Mouse (Mus musculus) heart, embryonic 14.5 days (tissue): Measurements from ENCODE around the gene Tmod3. TPM values are rescaled to one million over a fixed set of nuclear protein-coding genes. Genes with fewer than 3 reads are reported as not detected.

Experiments used
- ATAC-seq: fragments of 200-750 bp; cut with Nextera tagmentation; 2 replicates; pipeline ENCODE4 v1.8.0; 2017; ENCODE audit warnings: low read depth, moderate TSS enrichment; ENCODE audit not compliant: insufficient number of reproducible peaks, insufficient read depth, low FRiP score
- H3K27ac ChIP-seq, 2 experiments: fragments of 200-500 bp in 1 of 2; fragments of 300-500 bp in 1 of 2; sonication (generic) in 1 of 2; replicated peaks in 1 of 2; 2 replicates each; pipeline ENCODE4 v1.5.1; 2012 to 2014; ENCODE audit warnings: low read depth in 2 of 2, low read length in 2 of 2, control low read depth in 1 of 2, mild to moderate bottlenecking in 1 of 2, mixed read lengths in 1 of 2; ENCODE audit not compliant: control insufficient read depth in 1 of 2, insufficient read depth in 1 of 2
- H3K27me3 ChIP-seq: fragments of 300-500 bp; sonication (generic); 2 replicates; pipeline ENCODE4 v1.6.1; 2014; ENCODE audit warnings: mild to moderate bottlenecking, low read length, control low read depth; ENCODE audit not compliant: control insufficient read depth, insufficient read depth
- H3K36me3 ChIP-seq: fragments of 300-500 bp; sonication (generic); 2 replicates; pipeline ENCODE4 v1.6.1; 2014; ENCODE audit warnings: mild to moderate bottlenecking, control low read depth, low read length, mixed read lengths; ENCODE audit not compliant: control insufficient read depth, insufficient read depth
- H3K4me1 ChIP-seq, 2 experiments: fragments of 200-500 bp in 1 of 2; fragments of 300-500 bp in 1 of 2; sonication (generic) in 1 of 2; 2 replicates each; pipeline ENCODE4 v1.6.1; 2012 to 2014; ENCODE audit warnings: low read length in 2 of 2, control low read depth in 1 of 2, mixed read lengths in 1 of 2; ENCODE audit not compliant: control insufficient read depth in 2 of 2, insufficient read depth in 2 of 2
- H3K4me2 ChIP-seq: fragments of 300-500 bp; sonication (generic); 2 replicates; pipeline ENCODE4 v1.6.1; 2014; ENCODE audit warnings: mild to moderate bottlenecking, low read length
- H3K4me3 ChIP-seq, 2 experiments: fragments of 200-500 bp in 1 of 2; fragments of 300-500 bp in 1 of 2; sonication (generic) in 1 of 2; 2 replicates each; pipeline ENCODE4 v1.5.1; 2012 to 2014; ENCODE audit warnings: low read length in 2 of 2, mild to moderate bottlenecking in 2 of 2, control low read depth in 1 of 2, low read depth in 1 of 2, moderate library complexity in 1 of 2; ENCODE audit not compliant: control insufficient read depth in 1 of 2, insufficient read depth in 1 of 2
- H3K9ac ChIP-seq: fragments of 300-500 bp; sonication (generic); 2 replicates; pipeline ENCODE4 v1.6.1; 2014; ENCODE audit warnings: mild to moderate bottlenecking, low read length
- H3K9me3 ChIP-seq: fragments of 300-500 bp; sonication (generic); 2 replicates; pipeline ENCODE4 v1.6.1; 2016; ENCODE audit warnings: low read length, control low read depth; ENCODE audit not compliant: control insufficient read depth
- WGBS: fragments of 180-500 bp; shearing (Covaris S2); extraction: QIAGEN DNeasy Blood & Tissue Kit; methylation state at CpG from one replicate; pipeline ENCODE4 v1.1.7; 2014; 5-methylcytosine and 5-hydroxymethylcytosine counted together
- polyA plus RNA-seq: library from polyadenylated mRNA; unstranded; fragments of >200 nt; fragmentation: Nextera tagmentation; extraction: Ambion mirVana; gene quantifications from 2 replicates; pipeline ENCODE4 v1.2.1, GENCODE M21; 2014

Tmod3 gene
- polyA plus RNA-seq, 1 experiment from 2014 or later = 75.0 TPM

GRCm38 (mm10) chr9:75467581-75467980, 91.9 kb downstream of the Tmod3 start:
- no peaks in the 10 kb centered on the region for H3K27me3 ChIP-seq
- no peak overlapping the region for H3K27ac ChIP-seq
- no peak overlapping the region for H3K4me2 ChIP-seq
- ATAC-seq = no peak
- H3K4me1 ChIP-seq = peaks cover 22 to 30% of the 10 kb centered on the region in 2 experiments
- WGBS = 95% methylated on average over 3 of the region's 3 CpGs
- peaks cover 42% of the 10 kb centered on the region for H3K36me3 ChIP-seq
- H3K9ac ChIP-seq = no peak overlapping the region
- H3K9me3 ChIP-seq = no peaks in the 10 kb centered on the region
- no peak overlapping the region for H3K4me3 ChIP-seq

GRCm38 (mm10) chr9:75466641-75467040, 92.8 kb downstream of the Tmod3 start:
- no peak overlapping the region for H3K9ac ChIP-seq
- H3K4me1 ChIP-seq = peaks cover 22 to 30% of the 10 kb centered on the region in 2 experiments
- H3K9me3 ChIP-seq = no peaks in the 10 kb centered on the region
- 91% methylated on average over 4 of the region's 4 CpGs for WGBS
- peak overlapping the region in 1 of 2 experiments; percentile 12; a peak in 2 of 4 replicates for H3K27ac ChIP-seq
- no peak for ATAC-seq
- H3K4me3 ChIP-seq = no peak overlapping the region
- H3K36me3 ChIP-seq = peaks cover 44% of the 10 kb centered on the region
- H3K27me3 ChIP-seq = no peaks in the 10 kb centered on the region
- no peak overlapping the region for H3K4me2 ChIP-seq

- Histone ChIP-seq H3K9ac (no peak overlapping the region), H3K27ac (peak overlapping the region; percentile 57 to 67), H3K27me3 (no peaks in the 10 kb centered on the region), H3K4me2 (peak overlapping the region; percentile 15; the same call in 1 of the 2 replicates), H3K4me3 (no peak overlapping the region), H3K36me3 (peaks cover 45% of the 10 kb centered on the region), H3K4me1 (peaks cover 22 to 30% of the 10 kb centered on the region in 2 experiments), H3K9me3 (no peaks in the 10 kb centered on the region)
- 43% methylated on average over 9 of the region's 9 CpGs for WGBS
- no peak for ATAC-seq
Observed at GRCm38 (mm10) chr9:75465856-75466255, 93.6 kb downstream of the Tmod3 start.

- peaks cover 67% of the 10 kb centered on the region for H3K36me3 ChIP-seq
- 0 out of 2 replicates have a peak overlapping the region, but pooled peaks have one; percentile 3 for H3K9ac ChIP-seq
- ATAC-seq = no peak
- WGBS = 67% methylated on average over 8 of the region's 8 CpGs
- H3K4me3 ChIP-seq = no peak overlapping the region
- no peaks in the 10 kb centered on the region for H3K9me3 ChIP-seq
- no peak overlapping the region for H3K4me2 ChIP-seq
- peaks cover 22 to 30% of the 10 kb centered on the region in 2 experiments for H3K4me1 ChIP-seq
- peak overlapping the region; percentile 3 to 70; a peak in 3 of 4 replicates for H3K27ac ChIP-seq
- no peaks in the 10 kb centered on the region for H3K27me3 ChIP-seq
Observed at GRCm38 (mm10) chr9:75463050-75463660, 96.3 kb downstream of the Tmod3 start.

GRCm38 (mm10) chr9:75455684-75456083, 103.8 kb downstream of the Tmod3 start:
- no peak overlapping the region for H3K27ac ChIP-seq
- H3K9me3 ChIP-seq = no peaks in the 10 kb centered on the region
- no peak overlapping the region for H3K4me2 ChIP-seq
- no peaks in the 10 kb centered on the region for H3K4me1 ChIP-seq
- H3K9ac ChIP-seq = no peak overlapping the region
- H3K4me3 ChIP-seq = no peak overlapping the region
- no peak for ATAC-seq
- H3K27me3 ChIP-seq = no peaks in the 10 kb centered on the region
- WGBS = 83% methylated on average over 10 of the region's 10 CpGs
- peaks cover 98% of the 10 kb centered on the region for H3K36me3 ChIP-seq

GRCm38 (mm10) chr9:75453994-75454393, 105.5 kb downstream of the Tmod3 start:
- H3K36me3 ChIP-seq = peaks cover 92% of the 10 kb centered on the region
- H3K27me3 ChIP-seq = no peaks in the 10 kb centered on the region
- H3K27ac ChIP-seq = no peak overlapping the region

GRCm38 (mm10) chr9:75448021-75448420, 111.4 kb downstream of the Tmod3 start:
- Histone ChIP-seq H3K9ac (no peak overlapping the region), H3K4me3 (no peak overlapping the region), H3K36me3 (peaks cover 77% of the 10 kb centered on the region), H3K4me1 (no peaks in the 10 kb centered on the region), H3K27ac (no peak overlapping the region), H3K4me2 (no peak overlapping the region), H3K27me3 (no peaks in the 10 kb centered on the region), H3K9me3 (no peaks in the 10 kb centered on the region)
- ATAC-seq = no peak
- WGBS = 97% methylated on average over 3 of the region's 3 CpGs

More at GRCm38 (mm10) chr9:75453994-75454393, 105.5 kb downstream of the Tmod3 start:
- 71% methylated on average over 2 of the region's 2 CpGs for WGBS
- no peaks in the 10 kb centered on the region for H3K9me3 ChIP-seq
- no peak overlapping the region for H3K4me2 ChIP-seq
- H3K4me1 ChIP-seq = no peaks in the 10 kb centered on the region
- no peak overlapping the region for H3K4me3 ChIP-seq
- no peak overlapping the region for H3K9ac ChIP-seq
- no peak for ATAC-seq
